Mouse (Mus musculus): Measurements from ENCODE around the gene Tgfbi.

Tgfbi gene

GRCm38 (mm10) chr13:56634920-56635319, 25.6 kb downstream of the Tgfbi start:
- DNase-seq (ENCODE audit: low spot score), result no peak

- no peak for DNase-seq (ENCODE audit: low spot score)
These were observed 27.7 kb downstream of the Tgfbi start for GRCm38 (mm10) chr13:56637027-56637426.

DNA sequence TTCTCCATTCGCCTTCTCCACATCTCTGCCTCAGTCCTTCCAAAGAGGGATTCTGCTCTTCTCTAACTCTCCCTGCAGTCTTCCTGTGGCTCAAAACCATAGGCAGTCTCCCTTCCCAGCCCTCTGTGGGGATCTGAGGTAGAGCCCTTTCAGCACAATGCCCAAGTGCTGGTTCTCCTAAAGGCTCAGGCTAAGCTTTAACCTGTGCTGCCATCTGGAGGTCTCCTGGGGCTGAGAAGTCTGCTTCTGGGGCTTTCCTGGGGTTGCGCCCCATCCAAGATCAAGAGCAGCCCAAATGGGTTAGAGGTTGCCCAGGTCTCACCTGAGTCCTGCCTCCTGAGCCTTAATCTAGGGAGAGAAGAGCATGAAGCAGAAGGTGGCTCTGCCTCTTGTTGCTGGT, 32.4 kb downstream of the Tgfbi start:
- DNase-seq (ENCODE audit: low spot score), result peak; percentile 57

DNA sequence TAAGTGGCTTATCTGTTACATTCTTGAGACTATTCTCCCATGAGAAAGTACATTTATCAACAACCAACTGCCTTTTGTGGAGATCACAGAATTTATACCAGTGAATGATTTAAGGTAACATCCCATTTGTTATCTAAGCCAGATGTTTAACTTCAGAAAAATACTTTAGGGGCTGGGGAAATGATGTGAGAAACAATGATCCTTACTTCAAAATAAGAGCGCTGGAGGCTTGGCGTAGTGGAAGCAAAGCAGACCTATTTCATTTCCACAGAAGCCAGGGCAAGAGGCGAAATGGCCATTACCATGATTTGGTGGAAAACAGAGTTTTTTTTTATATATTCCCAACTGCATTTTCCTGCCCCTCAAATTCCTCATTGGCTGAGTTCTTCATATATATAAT, 34.7 kb downstream of the Tgfbi start:
- DNase-seq (ENCODE audit: low spot score), result no peak

DNA sequence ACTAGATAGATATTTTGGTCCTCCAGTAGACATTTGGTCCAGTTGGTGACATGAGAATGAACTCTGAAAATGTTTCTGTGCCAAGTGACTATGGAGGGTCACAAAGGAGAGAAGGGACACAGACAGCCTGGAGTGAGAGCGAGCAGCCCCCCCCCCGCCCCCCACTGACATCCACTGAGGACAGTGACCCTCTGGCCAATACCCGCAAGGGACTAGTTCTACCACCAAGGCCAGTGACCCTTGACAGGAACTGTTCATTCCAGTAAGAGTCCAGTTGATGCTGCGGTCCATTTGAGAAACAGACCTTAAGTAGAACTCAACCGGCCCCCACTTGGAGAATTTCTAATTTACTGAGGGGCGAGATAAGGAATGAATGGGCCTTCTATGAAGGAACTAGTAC, 36.4 kb downstream of the Tgfbi start:
- DNase-seq (ENCODE audit: low spot score), result no peak

DNA sequence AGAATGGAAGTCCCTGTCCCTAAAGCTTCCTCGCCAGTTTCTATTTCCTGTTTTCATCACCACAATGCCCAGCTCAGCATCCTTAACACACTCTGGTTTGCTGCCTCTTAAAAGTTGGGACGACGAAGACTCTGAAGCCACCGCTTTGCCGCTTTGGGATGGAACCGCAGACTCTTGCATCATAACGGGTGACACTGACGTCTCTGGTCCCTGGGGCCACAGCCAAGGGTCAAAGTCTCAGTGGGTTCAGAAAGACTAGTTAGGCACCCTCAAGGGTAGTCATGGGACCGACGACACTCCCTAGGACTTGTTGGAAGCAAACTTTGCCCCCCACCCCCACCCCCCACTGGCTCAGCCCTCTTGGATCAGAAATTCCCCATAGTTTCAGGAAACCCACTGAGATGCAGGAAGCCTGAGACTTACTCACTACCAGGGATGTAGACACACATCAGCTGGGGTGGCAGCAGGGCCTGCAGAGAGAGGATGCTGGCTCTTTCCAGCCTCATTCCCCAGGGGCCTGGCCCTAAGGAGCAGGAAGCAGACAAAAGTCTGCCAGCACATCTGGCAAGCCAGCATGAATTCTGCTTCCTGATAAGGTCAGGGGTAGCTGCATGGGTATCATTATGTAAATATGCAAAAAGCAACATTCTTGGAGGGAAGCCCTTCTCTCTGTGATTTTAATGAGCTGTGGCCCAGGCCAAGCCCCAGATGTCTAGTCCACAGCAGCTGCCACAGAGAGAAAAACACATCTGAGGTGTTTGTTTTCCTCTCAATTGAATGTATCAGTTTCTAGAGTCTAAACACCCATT, 38.5 kb downstream of the Tgfbi start:
- DNase-seq (ENCODE audit: low spot score), result peak; percentile 69

DNA sequence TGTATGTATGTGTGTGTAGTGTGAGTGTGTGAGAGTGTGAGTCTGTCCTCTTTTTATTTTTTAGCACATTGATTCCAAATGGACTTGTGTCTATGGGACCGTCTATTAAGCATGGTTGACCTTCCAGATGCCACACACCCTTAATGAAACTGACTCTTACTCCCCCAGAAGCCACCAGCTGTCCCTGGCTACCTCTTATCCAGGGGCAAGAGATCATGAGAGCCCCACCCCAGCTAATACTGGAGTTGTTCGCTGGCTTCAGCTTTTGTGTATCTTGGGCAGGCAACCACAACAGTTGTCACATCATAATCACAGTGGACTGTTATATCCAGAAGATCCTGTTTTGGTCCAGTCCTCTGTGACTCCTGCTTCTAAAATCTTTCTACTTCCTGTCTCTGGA, 40.7 kb downstream of the Tgfbi start:
- DNase-seq (ENCODE audit: low spot score), result no peak

- no peak for DNase-seq (ENCODE audit: low spot score)
These were observed 43.1 kb downstream of the Tgfbi start for GRCm38 (mm10) chr13:56652381-56652780.

GRCm38 (mm10) chr13:56654176-56654575, 44.9 kb downstream of the Tgfbi start:
- DNase-seq (ENCODE audit: low spot score), result no peak

DNA sequence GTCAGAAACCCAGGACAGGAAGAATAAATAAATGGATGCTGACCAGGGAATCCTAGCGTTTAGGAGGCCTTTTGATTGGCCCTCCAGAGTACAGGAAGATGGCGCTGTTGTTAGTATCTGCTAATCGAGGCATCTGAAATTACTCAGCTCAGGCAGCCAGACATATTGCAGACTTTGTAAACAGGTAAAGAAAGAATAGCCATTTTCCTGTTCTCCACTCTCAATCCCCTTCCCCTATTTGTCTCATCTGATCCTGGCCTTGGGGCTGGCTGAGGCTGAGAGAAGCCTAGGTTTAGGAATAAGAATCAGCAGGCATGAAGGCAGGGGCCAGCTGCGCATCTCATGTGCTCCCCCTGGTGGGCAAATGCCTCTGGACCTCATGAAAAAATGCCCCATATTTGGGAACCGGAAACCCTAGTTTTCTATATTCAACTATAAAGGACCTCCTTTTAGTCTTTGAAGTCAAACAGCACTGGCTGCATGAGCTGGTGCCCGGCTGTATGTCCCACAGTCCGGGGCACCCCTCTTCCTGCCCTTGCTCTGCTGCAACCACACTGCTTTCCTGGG, 48.7 kb downstream of the Tgfbi start:
- peak; percentile 93 for DNase-seq (ENCODE audit: low spot score)

DNA sequence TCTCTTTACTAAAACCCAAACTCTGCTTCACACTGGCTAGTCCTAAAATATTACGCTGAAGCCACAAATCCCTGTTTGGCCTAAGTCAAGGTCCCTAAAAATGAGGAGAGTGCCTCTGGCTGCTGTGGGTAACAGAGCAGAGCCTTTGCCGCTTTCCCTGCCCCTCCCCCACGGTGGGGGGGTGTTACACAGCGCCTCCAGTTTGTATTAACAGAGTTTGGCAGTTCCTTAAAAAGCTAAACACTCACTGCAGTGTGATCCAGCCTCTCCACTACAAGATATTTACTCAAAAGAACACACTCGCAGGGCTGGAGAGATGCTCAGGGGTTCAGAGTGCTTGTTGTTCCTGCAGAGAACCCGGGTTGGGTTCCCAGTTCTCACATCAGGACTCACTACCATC, 49.6 kb downstream of the Tgfbi start:
- no peak for DNase-seq (ENCODE audit: low spot score)

DNA sequence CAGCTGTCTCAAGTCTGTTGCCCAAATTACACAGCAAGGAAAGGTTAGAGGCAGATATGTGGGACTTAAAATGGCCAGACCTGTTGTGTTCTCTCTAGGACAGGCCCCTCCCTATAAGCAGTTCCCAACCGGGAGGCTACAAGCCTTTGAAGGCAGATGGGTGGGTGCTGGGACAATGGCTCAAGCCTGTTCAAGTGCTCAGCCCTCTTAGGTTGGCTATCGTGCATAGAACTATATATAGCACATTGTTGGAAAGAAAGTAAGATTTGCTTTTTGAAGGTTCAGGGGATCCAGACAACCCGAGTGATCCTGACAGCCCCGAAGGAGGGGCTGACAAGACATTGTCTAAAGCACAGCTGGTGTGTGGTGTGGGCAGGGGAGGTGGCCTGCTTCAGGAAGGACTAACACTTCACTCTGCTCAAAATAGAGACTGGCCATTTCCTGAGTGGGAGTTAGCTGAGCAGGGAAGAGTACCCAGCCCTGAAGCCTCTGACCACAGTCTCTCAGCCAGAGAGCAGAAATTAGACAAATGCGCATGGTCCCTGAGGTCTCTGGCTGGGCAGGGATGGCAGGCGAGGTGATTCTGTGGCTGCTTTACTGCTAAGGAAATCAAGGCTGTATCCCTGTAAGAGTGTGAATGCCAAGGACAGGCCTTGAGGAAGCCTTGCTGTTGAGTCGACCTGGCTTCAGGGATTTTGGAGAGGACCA, 52.7 kb downstream of the Tgfbi start:
- DNase-seq (ENCODE audit: low spot score), result no peak

GRCm38 (mm10) chr13:56664256-56665170, 55.2 kb downstream of the Tgfbi start:
- DNase-seq (ENCODE audit: low spot score), result no peak

GRCm38 (mm10) chr13:56671206-56671605, 61.9 kb downstream of the Tgfbi start:
- no peak for DNase-seq (ENCODE audit: low spot score)

DNA sequence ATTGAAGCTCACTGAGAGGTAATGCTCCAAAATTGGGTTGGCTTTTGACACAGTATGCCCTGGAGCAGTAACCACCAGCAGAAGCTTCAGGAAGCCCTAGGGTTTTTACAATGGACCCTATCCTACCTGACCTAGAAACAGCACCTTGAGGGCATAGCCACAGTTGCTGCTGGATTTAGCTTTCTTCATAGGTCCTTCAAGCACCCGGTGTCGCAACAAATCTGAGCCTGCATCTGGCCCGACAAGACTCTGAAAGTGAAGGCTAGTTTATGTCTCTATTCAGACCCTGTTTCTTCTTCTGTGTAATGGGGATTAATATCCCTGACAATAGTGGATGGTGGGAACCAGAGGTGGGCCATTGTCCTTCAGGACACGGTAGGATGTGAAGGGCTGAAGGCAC, 68.4 kb downstream of the Tgfbi start:
- DNase-seq (ENCODE audit: low spot score), result no peak

- peak; percentile 53 for DNase-seq (ENCODE audit: low spot score)
These were observed 69.0 kb downstream of the Tgfbi start for GRCm38 (mm10) chr13:56678188-56678787.

GRCm38 (mm10) chr13:56678826-56679504, 69.6 kb downstream of the Tgfbi start:
- DNase-seq (ENCODE audit: low spot score), result no peak

DNA sequence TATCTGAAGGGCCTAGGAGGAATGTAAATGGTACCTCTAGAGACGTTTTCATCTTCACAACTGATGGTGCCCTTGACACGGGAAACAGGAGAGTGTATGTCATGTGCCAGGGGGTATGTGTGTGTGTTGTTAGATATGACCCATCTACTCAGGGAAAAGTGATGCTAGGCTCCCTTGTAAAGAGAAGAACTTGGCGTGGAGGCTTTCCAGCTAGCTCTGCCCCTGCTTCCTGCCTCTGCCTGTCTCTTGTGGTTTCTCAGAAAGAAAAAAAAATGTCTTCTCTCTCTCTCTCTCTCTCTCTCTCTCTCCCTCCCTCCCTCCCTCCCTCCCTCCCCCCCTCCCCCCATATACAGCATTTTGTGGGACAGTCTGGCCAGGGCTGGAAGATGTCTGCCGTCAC, 72.6 kb downstream of the Tgfbi start:
- DNase-seq (ENCODE audit: low spot score), result no peak

DNA sequence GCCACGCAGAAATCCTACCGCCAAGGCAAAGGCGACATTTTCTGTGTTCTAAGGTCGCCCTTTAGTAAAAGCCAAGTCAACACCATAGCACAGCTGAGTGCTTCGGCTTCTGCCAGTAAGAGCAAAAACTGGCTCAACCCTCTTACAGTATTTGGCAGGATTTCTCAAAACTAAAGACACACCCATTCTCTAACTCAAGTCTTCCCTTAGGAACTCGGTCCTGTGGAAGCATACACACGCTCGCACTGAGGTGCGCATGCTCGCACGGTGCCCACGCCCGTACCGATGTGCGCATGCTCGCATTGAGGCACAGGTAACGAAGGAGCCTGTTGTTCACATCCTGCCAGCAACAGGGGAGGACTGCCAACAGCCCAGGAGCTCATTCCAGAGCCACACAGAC, 73.0 kb downstream of the Tgfbi start:
- DNase-seq (ENCODE audit: low spot score), result peak; percentile 51

DNA sequence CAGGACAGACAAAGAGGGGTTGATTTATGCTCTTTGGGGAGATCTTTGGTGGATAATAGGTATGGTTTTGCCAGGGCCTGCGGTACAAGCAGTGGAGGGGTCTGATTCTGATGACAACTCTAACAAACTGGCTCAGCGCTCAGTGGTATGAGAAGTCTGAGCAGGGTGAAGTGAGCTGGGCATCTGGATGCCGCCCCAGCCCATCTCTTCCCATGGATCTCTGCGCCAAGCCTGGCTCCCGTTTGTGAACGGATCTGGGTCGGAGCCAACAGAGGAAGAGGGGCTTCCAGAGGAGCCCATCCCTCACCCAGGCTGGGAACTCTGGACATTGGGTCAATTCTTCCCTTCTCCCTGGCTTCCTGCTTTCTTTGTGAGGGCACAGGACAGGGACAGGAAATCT, 74.0 kb downstream of the Tgfbi start:
- no peak for DNase-seq (ENCODE audit: low spot score)

Data from testis, postnatal 10 days (tissue).